Mouse (Mus musculus): ENCODE measurements at regions not wholly inside any gene's neighbourhood (a gene's known extent, or its start where the extent isn't known, plus 50 kb on each side); places are given as distances from the start of the nearest gene placed in this dataset.

DNA sequence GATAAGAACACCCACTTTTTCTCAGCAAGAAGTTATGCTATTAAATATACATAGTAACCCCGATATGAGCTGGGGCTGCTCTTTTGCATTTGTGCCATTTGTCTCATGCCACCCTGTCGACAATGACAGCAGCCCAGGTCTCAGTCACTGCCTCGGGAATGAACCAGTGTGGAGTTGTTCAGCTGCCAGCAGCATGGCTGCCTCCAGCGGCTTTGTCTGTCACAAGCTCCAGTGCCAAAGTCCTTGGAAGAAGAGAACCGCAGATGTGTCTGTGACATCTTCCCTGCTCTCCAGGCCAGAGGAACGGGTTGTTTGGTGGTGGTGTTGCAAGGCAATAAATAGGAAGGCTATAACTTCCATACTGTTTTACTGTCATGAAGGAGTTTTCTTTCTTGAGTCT is 130.7 kb downstream of the Cep170 start:
- Histone ChIP-seq H3K9ac (replicated peaks; ENCODE audit: low read depth, low read length) (no peak overlapping the region), H3K36me3 (ENCODE audit: control insufficient read depth, insufficient read depth, low read length) (no peaks in the 10 kb centered on the region), H3K4me3 (ENCODE audit: low read depth, low read length) (no peak overlapping the region), H3K4me1 (ENCODE audit: control insufficient read depth, insufficient read depth, low read length) (no peaks in the 10 kb centered on the region), H3K4me2 (ENCODE audit: low read depth, low read length) (no peak overlapping the region), H3K27me3 (ENCODE audit: control insufficient read depth, insufficient read depth, low read length) (no peaks in the 10 kb centered on the region), H3K9me3 (ENCODE audit: control insufficient read depth, low read length) (no peaks in the 10 kb centered on the region), H3K27ac (ENCODE audit: low read depth, low read length) (no peak overlapping the region)
- WGBS = 80% methylated on average over 6 of the region's 6 CpGs
- ATAC-seq (ENCODE audit: low read depth) = no peak

DNA sequence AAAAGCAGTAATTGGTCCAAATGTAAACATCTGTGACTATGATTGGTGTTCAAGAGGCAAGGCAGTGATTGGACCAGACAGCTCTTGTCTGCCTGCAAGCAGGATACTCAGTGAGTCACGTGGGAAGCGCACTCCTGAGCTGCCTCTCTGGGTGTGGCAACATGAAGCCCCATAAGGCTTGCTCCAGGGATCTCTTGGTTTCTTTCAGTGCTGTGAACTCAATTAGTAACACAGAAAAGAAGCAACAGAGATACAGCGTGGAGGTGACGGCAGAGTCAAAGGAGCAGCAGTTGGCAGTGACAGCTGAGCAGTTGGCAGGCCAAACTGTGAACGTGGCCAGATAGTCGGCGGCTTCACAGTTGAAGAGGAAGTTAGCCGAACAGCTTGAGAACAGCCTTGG is 131.9 kb downstream of the Cep170 start:
- Histone ChIP-seq H3K27ac (ENCODE audit: low read depth, low read length) (no peak overlapping the region), H3K4me1 (ENCODE audit: control insufficient read depth, insufficient read depth, low read length) (no peaks in the 10 kb centered on the region), H3K36me3 (ENCODE audit: control insufficient read depth, insufficient read depth, low read length) (no peaks in the 10 kb centered on the region), H3K4me3 (ENCODE audit: low read depth, low read length) (no peak overlapping the region), H3K27me3 (ENCODE audit: control insufficient read depth, insufficient read depth, low read length) (no peaks in the 10 kb centered on the region), H3K9me3 (ENCODE audit: control insufficient read depth, low read length) (no peaks in the 10 kb centered on the region), H3K4me2 (ENCODE audit: low read depth, low read length) (no peak overlapping the region), H3K9ac (replicated peaks; ENCODE audit: low read depth, low read length) (no peak overlapping the region)
- ATAC-seq (ENCODE audit: low read depth) = no peak
- 85% methylated on average over 8 of the region's 8 CpGs for WGBS

GRCm38 (mm10) chr1:176675184-176675583 is 138.7 kb downstream of the Cep170 start:
- Histone ChIP-seq H3K27ac (ENCODE audit: low read depth, low read length) (no peak overlapping the region), H3K27me3 (ENCODE audit: control insufficient read depth, insufficient read depth, low read length) (no peaks in the 10 kb centered on the region), H3K4me2 (ENCODE audit: low read depth, low read length) (no peak overlapping the region), H3K4me3 (ENCODE audit: low read depth, low read length) (no peak overlapping the region), H3K4me1 (ENCODE audit: control insufficient read depth, insufficient read depth, low read length) (no peaks in the 10 kb centered on the region), H3K9me3 (ENCODE audit: control insufficient read depth, low read length) (no peaks in the 10 kb centered on the region), H3K9ac (replicated peaks; ENCODE audit: low read depth, low read length) (no peak overlapping the region), H3K36me3 (ENCODE audit: control insufficient read depth, insufficient read depth, low read length) (no peaks in the 10 kb centered on the region)
- ATAC-seq (ENCODE audit: low read depth) = no peak

- Histone ChIP-seq H3K27me3 (ENCODE audit: control insufficient read depth, insufficient read depth, low read length) (no peaks in the 10 kb centered on the region), H3K9me3 (ENCODE audit: control insufficient read depth, low read length) (no peaks in the 10 kb centered on the region), H3K9ac (replicated peaks; ENCODE audit: low read depth, low read length) (no peak overlapping the region), H3K4me3 (ENCODE audit: low read depth, low read length) (no peak overlapping the region), H3K27ac (ENCODE audit: low read depth, low read length) (no peak overlapping the region), H3K36me3 (ENCODE audit: control insufficient read depth, insufficient read depth, low read length) (no peaks in the 10 kb centered on the region), H3K4me2 (ENCODE audit: low read depth, low read length) (no peak overlapping the region), H3K4me1 (ENCODE audit: control insufficient read depth, insufficient read depth, low read length) (no peaks in the 10 kb centered on the region)
- 85% methylated on average over 3 of the region's 3 CpGs for WGBS
- ATAC-seq (ENCODE audit: low read depth) = no peak
These were observed 142.8 kb downstream of the Cep170 start for GRCm38 (mm10) chr1:176671081-176671480.

DNA sequence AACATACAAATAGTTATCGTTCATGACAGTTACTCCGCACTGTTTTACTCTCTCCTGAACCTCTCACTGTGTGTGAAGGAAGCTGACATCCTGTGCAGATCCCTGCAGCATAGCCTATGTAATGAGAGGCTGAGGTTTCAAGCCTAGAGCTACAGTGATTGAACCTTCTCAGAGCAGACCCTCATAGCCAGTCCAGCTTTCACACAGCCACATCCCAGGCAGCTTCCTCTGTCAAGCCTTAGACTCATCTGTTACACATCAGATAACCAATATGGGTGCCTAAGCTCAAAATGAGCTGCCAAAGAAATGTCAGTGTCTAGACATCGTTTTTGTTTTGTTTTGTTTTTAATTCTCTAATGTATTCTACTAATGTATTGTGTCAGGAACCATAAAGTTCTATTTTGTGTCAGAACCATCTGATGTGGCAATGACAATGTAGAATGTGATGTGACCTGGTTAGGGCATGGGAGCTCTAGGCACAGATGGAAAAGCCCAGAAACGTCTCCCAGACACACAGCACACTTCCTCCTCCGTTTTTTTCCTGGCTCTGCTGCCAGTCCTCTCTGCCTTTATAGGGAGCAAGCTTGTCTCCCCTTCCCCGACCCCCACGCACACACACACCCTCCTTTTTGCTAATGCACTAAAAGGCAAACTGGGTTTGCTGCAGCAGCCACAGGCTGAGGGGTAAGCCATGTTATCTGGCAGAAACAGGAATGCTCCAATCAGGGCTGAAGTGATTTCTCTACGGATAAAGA is 146.1 kb downstream of the Cep170 start:
- no peak overlapping the region for H3K4me2 ChIP-seq (ENCODE audit: low read depth, low read length)
- H3K4me3 ChIP-seq (ENCODE audit: low read depth, low read length) = no peak overlapping the region
- no peak for ATAC-seq (ENCODE audit: low read depth)
- no peaks in the 10 kb centered on the region for H3K4me1 ChIP-seq (ENCODE audit: control insufficient read depth, insufficient read depth, low read length)
- no peaks in the 10 kb centered on the region for H3K27me3 ChIP-seq (ENCODE audit: control insufficient read depth, insufficient read depth, low read length)
- no peaks in the 10 kb centered on the region for H3K36me3 ChIP-seq (ENCODE audit: control insufficient read depth, insufficient read depth, low read length)
- H3K9me3 ChIP-seq (ENCODE audit: control insufficient read depth, low read length) = no peaks in the 10 kb centered on the region
- H3K9ac ChIP-seq (replicated peaks; ENCODE audit: low read depth, low read length) = no peak overlapping the region
- 76% methylated on average over 8 of the region's 8 CpGs for WGBS
- no peak overlapping the region for H3K27ac ChIP-seq (ENCODE audit: low read depth, low read length)

DNA sequence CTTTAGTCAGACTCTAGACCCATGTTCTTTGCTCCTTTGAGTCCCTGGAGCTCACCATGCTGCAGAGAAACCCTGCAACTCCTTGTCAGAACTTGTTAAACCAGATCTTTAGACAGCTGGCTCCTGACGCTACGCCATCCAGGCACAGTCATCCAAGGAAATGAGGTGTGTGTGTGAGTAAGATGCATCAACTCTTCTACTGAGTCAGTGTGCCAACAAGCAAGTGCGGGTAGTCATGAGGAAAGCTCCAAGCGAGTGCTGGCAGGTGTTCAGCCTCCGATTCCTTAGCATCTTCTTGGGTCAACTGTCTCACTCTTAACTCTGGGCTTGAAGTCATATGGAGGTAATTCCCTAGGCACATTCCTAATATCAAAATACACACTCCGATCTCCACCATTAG is 153.6 kb downstream of the Cep170 start:
- no peak overlapping the region for H3K9ac ChIP-seq (replicated peaks; ENCODE audit: low read depth, low read length)
- no peak overlapping the region for H3K27ac ChIP-seq (ENCODE audit: low read depth, low read length)
- no peaks in the 10 kb centered on the region for H3K27me3 ChIP-seq (ENCODE audit: control insufficient read depth, insufficient read depth, low read length)
- no peaks in the 10 kb centered on the region for H3K36me3 ChIP-seq (ENCODE audit: control insufficient read depth, insufficient read depth, low read length)
- H3K4me3 ChIP-seq (ENCODE audit: low read depth, low read length) = no peak overlapping the region
- H3K9me3 ChIP-seq (ENCODE audit: control insufficient read depth, low read length) = no peaks in the 10 kb centered on the region
- WGBS = 98% methylated on average over 6 of the region's 6 CpGs
- H3K4me1 ChIP-seq (ENCODE audit: control insufficient read depth, insufficient read depth, low read length) = 0 out of 2 replicates have a peak, but pooled peaks cover 2% of the 10 kb centered on the region
- no peak for ATAC-seq (ENCODE audit: low read depth)
- no peak overlapping the region for H3K4me2 ChIP-seq (ENCODE audit: low read depth, low read length)

DNA sequence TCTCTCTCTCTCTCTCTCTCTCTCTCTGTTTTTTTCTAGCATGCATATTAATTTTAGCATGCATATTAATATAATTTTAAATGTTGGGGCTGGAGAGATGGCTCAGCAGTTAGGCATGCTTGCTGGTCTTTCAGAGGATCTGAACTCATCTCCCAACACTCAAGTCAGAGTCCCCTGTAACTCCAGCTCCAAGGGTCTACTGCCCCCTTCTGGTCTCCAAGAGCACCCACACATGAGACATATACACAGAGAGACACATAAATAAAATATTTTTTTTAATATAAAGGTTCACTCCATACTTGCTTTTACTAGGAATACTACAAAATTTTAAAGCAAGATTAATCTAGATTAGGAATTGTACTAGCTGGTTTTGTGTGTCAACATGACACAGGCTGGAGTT is 155.2 kb downstream of the Cep170 start:
- Histone ChIP-seq H3K9ac (replicated peaks; ENCODE audit: low read depth, low read length) (no peak overlapping the region), H3K4me3 (ENCODE audit: low read depth, low read length) (no peak overlapping the region), H3K27ac (ENCODE audit: low read depth, low read length) (no peak overlapping the region), H3K9me3 (ENCODE audit: control insufficient read depth, low read length) (no peaks in the 10 kb centered on the region), H3K4me1 (ENCODE audit: control insufficient read depth, insufficient read depth, low read length) (0 out of 2 replicates have a peak, but pooled peaks cover 2% of the 10 kb centered on the region), H3K27me3 (ENCODE audit: control insufficient read depth, insufficient read depth, low read length) (no peaks in the 10 kb centered on the region), H3K36me3 (ENCODE audit: control insufficient read depth, insufficient read depth, low read length) (no peaks in the 10 kb centered on the region), H3K4me2 (ENCODE audit: low read depth, low read length) (no peak overlapping the region)
- no peak for ATAC-seq (ENCODE audit: low read depth)

DNA sequence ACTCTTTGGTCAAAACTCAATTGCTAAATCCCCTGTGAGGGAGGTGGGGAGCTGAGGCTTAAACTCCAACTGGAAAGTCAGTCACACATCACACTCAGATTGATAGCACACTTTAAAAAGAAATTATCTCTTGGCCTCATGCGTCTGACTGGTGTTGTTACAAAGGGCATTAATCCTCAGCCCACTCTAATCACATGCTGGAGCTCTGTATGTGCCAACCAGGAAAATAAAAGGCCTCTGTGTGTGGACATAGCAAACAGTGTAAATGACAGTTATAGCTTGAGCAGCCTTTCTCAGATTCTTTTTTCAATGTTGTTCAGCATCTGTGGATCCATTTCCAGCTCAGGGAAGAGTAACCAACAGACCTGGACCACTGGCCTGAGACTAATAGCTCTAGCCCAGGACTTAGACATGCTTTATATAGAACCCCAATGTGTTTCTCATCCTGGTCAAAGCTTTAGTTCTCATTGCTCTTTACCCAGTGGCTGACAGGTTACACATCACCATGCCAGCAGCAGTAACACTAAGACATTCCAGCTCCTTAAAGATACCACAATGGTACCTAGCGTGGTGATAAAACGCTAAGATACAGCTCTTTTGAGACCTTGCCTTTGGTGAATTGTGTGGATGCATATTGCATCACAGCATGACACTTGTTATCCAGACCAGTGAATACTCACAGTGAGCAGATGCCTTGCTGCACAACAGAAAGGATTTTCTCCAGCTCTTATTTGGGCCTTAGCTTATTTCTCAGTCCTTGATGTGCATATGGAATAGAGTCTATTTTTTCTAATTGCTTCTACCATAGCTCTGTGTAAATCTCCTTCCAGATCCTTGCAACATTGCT is 158.2 kb downstream of the Cep170 start:
- WGBS = 39% methylated on average over 3 of the region's 3 CpGs
- H3K36me3 ChIP-seq (ENCODE audit: control insufficient read depth, insufficient read depth, low read length) = no peaks in the 10 kb centered on the region

GRCm38 (mm10) chr1:176644248-176644647 is 169.6 kb downstream of the Cep170 start:
- H3K9ac ChIP-seq (replicated peaks; ENCODE audit: low read depth, low read length) = no peak overlapping the region
- 10% methylated on average over 1 of the region's 1 CpGs for WGBS
- H3K4me1 ChIP-seq (ENCODE audit: control insufficient read depth, insufficient read depth, low read length) = no peaks in the 10 kb centered on the region
- no peak overlapping the region for H3K4me3 ChIP-seq (ENCODE audit: low read depth, low read length)
- no peaks in the 10 kb centered on the region for H3K36me3 ChIP-seq (ENCODE audit: control insufficient read depth, insufficient read depth, low read length)
- no peak for ATAC-seq (ENCODE audit: low read depth)
- H3K27me3 ChIP-seq (ENCODE audit: control insufficient read depth, insufficient read depth, low read length) = no peaks in the 10 kb centered on the region
- no peak overlapping the region for H3K4me2 ChIP-seq (ENCODE audit: low read depth, low read length)
- no peak overlapping the region for H3K27ac ChIP-seq (ENCODE audit: low read depth, low read length)
- no peaks in the 10 kb centered on the region for H3K9me3 ChIP-seq (ENCODE audit: control insufficient read depth, low read length)

More for the DNA sequence above, 158.2 kb downstream of the Cep170 start:
- no peak overlapping the region for H3K4me3 ChIP-seq (ENCODE audit: low read depth, low read length)
- no peak overlapping the region for H3K4me2 ChIP-seq (ENCODE audit: low read depth, low read length)
- no peak overlapping the region for H3K9ac ChIP-seq (replicated peaks; ENCODE audit: low read depth, low read length)
- no peak overlapping the region for H3K27ac ChIP-seq (ENCODE audit: low read depth, low read length)
- H3K9me3 ChIP-seq (ENCODE audit: control insufficient read depth, low read length) = no peaks in the 10 kb centered on the region
- no peak for ATAC-seq (ENCODE audit: low read depth)
- H3K4me1 ChIP-seq (ENCODE audit: control insufficient read depth, insufficient read depth, low read length) = 0 out of 2 replicates have a peak, but pooled peaks cover 2% of the 10 kb centered on the region
- no peaks in the 10 kb centered on the region for H3K27me3 ChIP-seq (ENCODE audit: control insufficient read depth, insufficient read depth, low read length)
